Mouse (Mus musculus) ES-E14 (cell line): Measurements from ENCODE around the gene Adgrg5. TPM values are rescaled to one million over a fixed set of nuclear protein-coding genes. Genes with fewer than 3 reads are reported as not detected.

Source experiments
- DNase-seq: peaks from one replicate; pipeline ENCODE4 v3.0.0-alpha.2; 2013; ENCODE audit warnings: low read depth, low spot score
- H3K27ac ChIP-seq: 2 replicates; pipeline ENCODE4 v1.5.1; 2012; ENCODE audit warnings: low read depth, mild to moderate bottlenecking, low read length, moderate library complexity, mixed read lengths; ENCODE audit not compliant: poor library complexity, insufficient read depth, severe bottlenecking
- H3K36me3 ChIP-seq: 2 replicates; pipeline ENCODE4 v1.6.1; 2012; ENCODE audit warnings: mild to moderate bottlenecking, low read length, moderate library complexity, mixed read lengths; ENCODE audit not compliant: control insufficient read depth, poor library complexity, insufficient read depth, severe bottlenecking
- H3K4me1 ChIP-seq, 2 experiments: fragments of 150-350 bp in 1 of 2; sonication (generic) in 1 of 2; 2 replicates each; pipeline ENCODE4 v1.6.1; 2012; ENCODE audit warnings: low read length in 2 of 2, mild to moderate bottlenecking in 1 of 2, mixed read lengths in 1 of 2; ENCODE audit not compliant: control insufficient read depth in 2 of 2, insufficient read depth in 2 of 2, poor library complexity in 1 of 2
- H3K4me3 ChIP-seq, 2 experiments: fragments of 150-350 bp in 1 of 2; sonication (generic) in 1 of 2; 2 replicates each; pipeline ENCODE4 v1.5.1; 2012; ENCODE audit warnings: low read length in 2 of 2, low read depth in 1 of 2, mild to moderate bottlenecking in 1 of 2, mixed read lengths in 1 of 2; ENCODE audit not compliant: insufficient read depth in 1 of 2, poor library complexity in 1 of 2, severe bottlenecking in 1 of 2
- H3K9ac ChIP-seq: 2 replicates; pipeline ENCODE4 v1.6.1; 2012; ENCODE audit warnings: low read depth, mild to moderate bottlenecking, low read length, mixed read lengths; ENCODE audit not compliant: poor library complexity, insufficient read depth, severe bottlenecking
- H3K9me3 ChIP-seq: fragments of 150-350 bp; sonication (generic); 2 replicates; pipeline ENCODE4 v1.6.1; 2012; ENCODE audit warnings: low read depth, mild to moderate bottlenecking, low read length; ENCODE audit not compliant: control insufficient read depth, insufficient read depth
- CHD2 ChIP-seq: IDR thresholded peaks from 2 replicates; pipeline ENCODE4 v1.6.1; 2014; ENCODE audit warnings: mild to moderate bottlenecking, low read depth, low read length, inconsistent platforms
- HCFC1 ChIP-seq: IDR thresholded peaks from 2 replicates; pipeline ENCODE4 v1.6.1; 2012; ENCODE audit warnings: low read length, inconsistent platforms, borderline replicate concordance; ENCODE audit not compliant: insufficient read depth
- MAFK ChIP-seq: IDR thresholded peaks from 2 replicates; pipeline ENCODE4 v1.6.1; 2014; ENCODE audit warnings: mild to moderate bottlenecking, low read depth, low read length, inconsistent platforms; ENCODE audit not compliant: insufficient read depth
- ZC3H11A ChIP-seq: IDR thresholded peaks from 2 replicates; pipeline ENCODE4 v1.6.1; 2012; ENCODE audit warnings: low read depth, mild to moderate bottlenecking, inconsistent platforms, low read length, borderline replicate concordance
- ZNF384 ChIP-seq: IDR thresholded peaks from 2 replicates; pipeline ENCODE4 v1.6.1; 2012; ENCODE audit warnings: low read depth, low read length, inconsistent platforms
- in situ Hi-C, 2 experiments: fragments of 600-800 bp; cut with MboI; formaldehyde crosslinking; loops; one replicate each; pipeline ENCODE4 v1.15.1; 2025; ENCODE audit warnings: low sequenced_read_pairs in 2 of 2, inconsistent platforms in 1 of 2; ENCODE audit not compliant: unreplicated experiment in 2 of 2
- total RNA-seq: library from RNA; depleted of rRNA; stranded (reverse); fragments of 300-350 nt; gene quantifications from 2 replicates; pipeline ENCODE4 v1.2.3, GENCODE M21; 2012

The Adgrg5 gene
- total RNA-seq, 1 experiment: 1.1 TPM

- no peak for TF ChIP-seq ZC3H11A
- TF ChIP-seq CHD2: no peak
- TF ChIP-seq ZNF384: no peak
- no peak for TF ChIP-seq HCFC1
- no peak for TF ChIP-seq MAFK
- no peak for DNase-seq
- in situ Hi-C loops: no loop called here
- Histone ChIP-seq H3K9ac (no peak overlapping the region), H3K27ac (no peak overlapping the region), H3K4me3 (no peak overlapping the region), H3K4me1 (peaks cover 0 to 4% of the 10 kb centered on the region in 2 experiments; a peak in 1 of 4 replicates), H3K9me3 (no peaks in the 10 kb centered on the region), H3K36me3 (no peaks in the 10 kb centered on the region)
These were observed 30.6 kb upstream of the Adgrg5 start for GRCm38 (mm10) chr8:94892917-94893316.

DNA sequence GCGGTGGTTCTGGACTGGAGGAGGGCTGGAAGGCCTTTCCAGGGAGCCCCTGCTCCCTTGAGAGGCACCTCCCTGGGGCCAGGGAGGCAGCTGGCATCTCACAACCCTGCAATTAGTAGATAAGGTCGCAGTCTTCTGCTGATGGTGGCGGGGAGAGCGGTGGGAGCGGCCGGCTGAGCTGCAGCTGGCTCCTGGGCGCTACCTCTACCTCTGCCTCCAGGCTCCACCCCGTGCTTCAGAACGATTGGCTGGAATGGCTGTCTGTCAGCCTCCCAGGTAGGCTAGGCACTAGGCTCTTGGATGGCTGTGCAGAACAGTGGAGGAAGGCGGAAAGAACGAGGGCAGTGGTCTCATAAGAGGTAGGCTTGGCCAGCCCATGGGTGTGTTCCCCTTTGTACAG lies 24.2 kb upstream of the Adgrg5 start:
- TF ChIP-seq ZNF384 (no peak), ZC3H11A (no peak), CHD2 (no peak), HCFC1 (no peak), MAFK (no peak)
- Histone ChIP-seq H3K9me3 (no peaks in the 10 kb centered on the region), H3K36me3 (peaks cover 2% of the 10 kb centered on the region; the same call in 1 of the 2 replicates), H3K4me3 (peak overlapping the region; percentile 54 to 74), H3K27ac (no peak overlapping the region), H3K4me1 (peaks cover 6 to 26% of the 10 kb centered on the region in 2 experiments; a peak in 3 of 4 replicates), H3K9ac (peak overlapping the region; percentile 42; the same call in 1 of the 2 replicates)
- in situ Hi-C loops: no loop called here
- DNase-seq: peak; percentile 69

DNA sequence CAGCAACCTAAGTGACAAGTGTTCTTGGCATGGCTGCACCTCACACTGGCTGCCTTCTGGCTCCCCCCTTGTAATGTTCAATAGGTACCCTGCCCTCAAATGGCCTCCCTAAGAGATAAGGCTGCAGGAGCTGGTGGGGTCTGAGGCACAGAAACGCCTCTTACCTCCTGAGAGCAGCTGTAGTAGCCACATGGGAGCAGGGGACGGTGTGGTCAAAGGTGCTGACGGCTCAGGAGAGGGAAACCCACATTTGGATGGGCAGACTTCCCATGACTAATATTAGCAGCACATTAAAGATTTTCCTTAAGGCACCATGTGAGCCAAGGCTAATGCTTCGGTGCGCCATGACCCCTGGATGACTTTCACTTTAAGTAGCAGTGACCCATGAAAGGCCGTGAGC lies 22.9 kb upstream of the Adgrg5 start:
- Histone ChIP-seq H3K27ac (peak overlapping the region; percentile 23; the same call in 1 of the 2 replicates), H3K4me3 (no peak overlapping the region; a peak in 1 of 4 replicates), H3K9ac (no peak overlapping the region; the same call in 1 of the 2 replicates), H3K9me3 (no peaks in the 10 kb centered on the region), H3K4me1 (peaks cover 6 to 21% of the 10 kb centered on the region in 2 experiments; a peak in 3 of 4 replicates), H3K36me3 (peaks cover 2% of the 10 kb centered on the region; the same call in 1 of the 2 replicates)
- in situ Hi-C loops: no loop called here
- TF ChIP-seq ZC3H11A (no peak), HCFC1 (no peak), MAFK (no peak), ZNF384 (no peak), CHD2 (no peak)
- no peak for DNase-seq

DNA sequence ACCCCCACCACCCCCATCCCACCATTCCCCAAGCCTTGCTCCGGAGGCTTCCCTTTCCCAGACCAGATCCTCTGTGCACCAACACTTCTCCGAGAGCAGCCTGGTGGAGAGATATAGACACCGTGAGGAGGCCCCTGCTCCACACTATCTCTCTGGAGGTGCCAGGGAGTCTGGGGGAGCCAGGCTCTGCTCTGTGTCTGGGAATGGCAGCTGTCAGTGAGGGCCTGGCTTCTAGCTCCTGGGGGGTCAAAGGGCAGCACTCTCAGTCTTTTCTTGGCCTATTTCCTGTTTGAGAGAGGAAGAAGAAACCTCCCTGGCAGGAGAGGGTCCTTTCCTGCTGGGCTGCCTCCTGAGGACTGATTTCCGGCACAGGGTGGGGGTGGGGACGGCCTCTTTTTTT lies 22.5 kb upstream of the Adgrg5 start:
- H3K9ac ChIP-seq: peak overlapping the region; percentile 53; the same call in 1 of the 2 replicates
- H3K4me1 ChIP-seq: peaks cover 6 to 21% of the 10 kb centered on the region in 2 experiments; a peak in 3 of 4 replicates
- H3K36me3 ChIP-seq: peaks cover 5% of the 10 kb centered on the region; the same call in 1 of the 2 replicates
- DNase-seq: no peak
- peak overlapping the region; percentile 23; the same call in 1 of the 2 replicates for H3K27ac ChIP-seq
- no peak overlapping the region; a peak in 1 of 4 replicates for H3K4me3 ChIP-seq
- in situ Hi-C loops: no loop called here
- TF ChIP-seq HCFC1 (no peak), CHD2 (no peak), ZNF384 (no peak), MAFK (no peak)
- no peaks in the 10 kb centered on the region for H3K9me3 ChIP-seq

DNA sequence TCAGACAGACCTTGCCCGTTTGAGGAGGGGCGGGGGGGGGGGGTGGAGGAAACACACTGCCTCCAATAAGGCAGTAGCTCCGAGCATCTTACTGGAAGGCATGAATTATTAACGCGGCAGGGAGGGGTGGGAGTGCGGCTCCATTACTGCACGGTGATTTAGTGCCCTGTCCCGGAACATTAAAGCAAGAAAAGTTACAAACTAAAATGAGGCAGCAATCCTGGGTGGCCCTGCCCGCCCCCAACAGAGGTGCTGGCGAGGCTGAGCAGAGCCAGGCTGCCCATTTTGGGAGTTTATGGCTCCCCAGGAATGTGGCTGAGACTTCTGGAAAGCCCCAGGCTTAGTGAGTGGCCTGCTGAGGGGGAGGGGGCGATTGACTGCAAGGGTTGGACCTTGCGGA lies 19.8 kb upstream of the Adgrg5 start:
- Histone ChIP-seq H3K27ac (no peak overlapping the region), H3K36me3 (peaks cover 9% of the 10 kb centered on the region; the same call in 1 of the 2 replicates), H3K9ac (no peak overlapping the region), H3K9me3 (no peaks in the 10 kb centered on the region), H3K4me1 (peaks cover 5 to 21% of the 10 kb centered on the region in 2 experiments; a peak in 3 of 4 replicates), H3K4me3 (no peak overlapping the region)
- DNase-seq: no peak
- in situ Hi-C loops: no loop called here
- no peak for TF ChIP-seq CHD2
